Comparison of ENCODE assay signal across 8 mouse cellular contexts in the genomic region with DNA sequence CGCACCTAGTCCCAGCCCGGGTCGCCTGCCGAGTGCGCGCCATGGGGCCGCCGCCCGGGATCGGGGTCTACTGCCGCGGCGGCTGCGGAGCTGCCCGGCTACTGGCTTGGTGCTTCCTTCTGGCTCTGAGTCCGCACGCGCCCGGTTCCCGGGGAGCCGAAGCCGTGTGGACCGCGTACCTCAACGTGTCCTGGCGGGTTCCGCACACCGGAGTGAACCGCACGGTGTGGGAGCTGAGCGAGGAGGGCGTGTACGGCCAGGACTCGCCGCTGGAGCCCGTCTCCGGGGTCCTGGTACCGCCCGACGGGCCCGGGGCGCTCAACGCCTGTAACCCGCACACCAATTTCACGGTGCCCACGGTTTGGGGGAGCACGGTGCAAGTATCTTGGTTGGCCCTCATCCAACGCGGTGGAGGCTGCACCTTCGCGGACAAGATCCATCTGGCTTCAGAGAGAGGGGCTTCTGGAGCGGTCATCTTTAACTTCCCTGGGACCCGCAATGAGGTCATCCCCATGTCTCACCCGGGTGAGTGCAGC. TPM values are rescaled to one million over a fixed set of nuclear protein-coding genes. Genes with fewer than 3 reads are reported as not detected.
DNase-seq lines count a peak whose midpoint lies in the region; ATAC-seq lines count a peak whose summit lies in the region.

No protein-coding gene starts in this region.

- no peaks in the 10 kb centered on the region for H3K36me3 ChIP-seq in heart, embryonic 15.5 days
- H3K36me3 ChIP-seq in liver, embryonic 12.5 days, result no peaks in the 10 kb centered on the region
- H3K36me3 ChIP-seq in neural tube, embryonic 15.5 days, result no peaks in the 10 kb centered on the region

- H3K27ac ChIP-seq in heart, embryonic 15.5 days, result peak overlapping the region; percentile 73
- H3K27ac ChIP-seq in liver, embryonic 12.5 days, result peak overlapping the region; percentile 62; the same call in 1 of the 2 replicates
- peak overlapping the region; percentile 66 for H3K27ac ChIP-seq in neural tube, embryonic 15.5 days (replicated peaks)

- H3K4me1 ChIP-seq in heart, embryonic 15.5 days (replicated peaks), result no peaks in the 10 kb centered on the region
- peaks cover 11% of the 10 kb centered on the region for H3K4me1 ChIP-seq in liver, embryonic 12.5 days
- no peaks in the 10 kb centered on the region for H3K4me1 ChIP-seq in neural tube, embryonic 15.5 days

- no peak for DNase-seq in frontal cortex, postnatal 36 days (ENCODE audit: low spot score in 2 of 2)
- DNase-seq in urinary bladder, postnatal 25 days (ENCODE audit: low spot score), result peak; percentile 13
- DNase-seq in urinary bladder, adult 2 months (ENCODE audit: low spot score), result no peak
- no peak for DNase-seq in adipocyte (ENCODE audit: low spot score)

- peak overlapping the region; percentile 70 for H3K4me3 ChIP-seq in heart, embryonic 15.5 days
- H3K4me3 ChIP-seq in liver, embryonic 12.5 days, result peak overlapping the region; percentile 72
- peak overlapping the region; percentile 61 for H3K4me3 ChIP-seq in neural tube, embryonic 15.5 days (replicated peaks)

- peak overlapping the region; percentile 75 for H3K4me2 ChIP-seq in heart, embryonic 15.5 days
- peak overlapping the region; percentile 85 for H3K4me2 ChIP-seq in liver, embryonic 12.5 days
- peak overlapping the region; percentile 65 for H3K4me2 ChIP-seq in neural tube, embryonic 15.5 days

- H3K27me3 ChIP-seq in heart, embryonic 15.5 days, result no peaks in the 10 kb centered on the region
- peaks cover 18% of the 10 kb centered on the region for H3K27me3 ChIP-seq in liver, embryonic 12.5 days (replicated peaks)
- H3K27me3 ChIP-seq in neural tube, embryonic 15.5 days (replicated peaks), result peaks cover 13% of the 10 kb centered on the region; the same call in 1 of the 2 replicates

- 18% methylated on average over 46 of the region's 54 CpGs for WGBS in heart, embryonic 15.5 days
- 7% methylated on average over 48 of the region's 54 CpGs for WGBS in liver, embryonic 12.5 days (ENCODE audit: insufficient replicate concordance)
- WGBS in neural tube, embryonic 15.5 days, result 16% methylated on average over 52 of the region's 54 CpGs

- peak; percentile 74 for ATAC-seq in frontal cortex, adult (ENCODE audit: low TSS enrichment)
- ATAC-seq in heart, embryonic 15.5 days (replicated peaks; ENCODE audit: insufficient number of reproducible peaks, insufficient read depth, low FRiP score, low read depth), result peak; percentile 78
- ATAC-seq in liver, embryonic 12.5 days, result peak; percentile 80
- peak; percentile 87 for ATAC-seq in neural tube, embryonic 15.5 days (ENCODE audit: low FRiP score)

- H3K9me3 ChIP-seq in heart, embryonic 15.5 days (replicated peaks), result no peaks in the 10 kb centered on the region
- H3K9me3 ChIP-seq in liver, embryonic 12.5 days (replicated peaks), result no peaks in the 10 kb centered on the region
- no peaks in the 10 kb centered on the region for H3K9me3 ChIP-seq in neural tube, embryonic 15.5 days (replicated peaks)

- peak overlapping the region; percentile 71 for H3K9ac ChIP-seq in heart, embryonic 15.5 days
- H3K9ac ChIP-seq in liver, embryonic 12.5 days, result peak overlapping the region; percentile 74
- H3K9ac ChIP-seq in neural tube, embryonic 15.5 days (replicated peaks), result peak overlapping the region; percentile 54

RNA-seq across cellular contexts. Expression of gene Rnf128, which starts 47.7 kb away (rescaled TPM):
- polyA plus RNA-seq in urinary bladder, adult 2 months (2012; rRNA removed), result 85.7 and 103 TPM in 2 replicates
- 28.8 and 36.0 TPM in 2 replicates for polyA plus RNA-seq in heart, embryonic 15.5 days (2015; fragmentation: Nextera tagmentation; extraction: Ambion mirVana)
- polyA plus RNA-seq in liver, embryonic 12.5 days (2016; fragmentation: Nextera tagmentation; extraction: Ambion mirVana), result 39.5 TPM in 2 replicates
- 5.2 and 18.7 TPM in 2 replicates for polyA plus RNA-seq in neural tube, embryonic 15.5 days (2015; fragmentation: Nextera tagmentation; extraction: Ambion mirVana)
